Mouse (Mus musculus) lung, postnatal 0 days (tissue): ENCODE results near the gene Stk10.

Experiments
- CTCF ChIP-seq: IDR thresholded peaks from 2 replicates; pipeline ENCODE4 v1.5.1; 2016; ENCODE audit warnings: antibody characterized with exemption, mild to moderate bottlenecking
- EP300 ChIP-seq: IDR thresholded peaks from 2 replicates; pipeline ENCODE4 v1.6.1; 2016; ENCODE audit warnings: antibody characterized with exemption, mild to moderate bottlenecking, control low read depth

DNA sequence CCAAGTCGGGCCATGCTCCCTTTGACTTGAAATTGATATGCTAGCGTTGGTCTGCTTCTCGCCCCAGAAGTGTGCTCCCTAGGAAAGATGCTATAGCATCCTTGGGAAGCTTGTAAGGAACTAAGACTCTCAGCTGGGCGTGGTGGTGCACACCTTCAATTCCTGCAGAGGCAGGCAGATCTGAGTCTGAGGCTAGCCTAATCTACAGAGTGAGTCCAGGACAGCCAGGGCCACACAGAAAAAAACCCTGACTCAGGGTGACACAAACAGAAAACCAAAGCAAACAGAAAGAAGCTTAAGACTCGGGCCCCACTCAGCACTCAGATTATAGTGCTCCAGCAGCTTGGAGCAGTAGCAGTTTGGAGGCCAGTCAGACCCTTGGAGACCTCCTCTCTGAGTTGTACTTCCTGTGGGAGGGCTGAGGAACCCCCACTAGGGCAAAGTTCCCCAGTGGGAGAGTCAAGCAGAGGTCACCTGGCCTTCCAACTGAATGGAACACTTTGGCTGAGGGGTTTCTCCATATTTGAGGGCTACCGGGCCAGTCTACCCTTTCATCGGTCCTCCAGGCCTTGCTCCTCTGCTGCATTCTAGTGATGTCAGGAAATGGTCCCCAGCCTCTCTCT, 1.5 kb downstream of the Stk10 start:
- TF ChIP-seq CTCF = no peak
- no peak for TF ChIP-seq EP300
